12 mouse cellular contexts compared by ENCODE assay signal in the genomic region with DNA sequence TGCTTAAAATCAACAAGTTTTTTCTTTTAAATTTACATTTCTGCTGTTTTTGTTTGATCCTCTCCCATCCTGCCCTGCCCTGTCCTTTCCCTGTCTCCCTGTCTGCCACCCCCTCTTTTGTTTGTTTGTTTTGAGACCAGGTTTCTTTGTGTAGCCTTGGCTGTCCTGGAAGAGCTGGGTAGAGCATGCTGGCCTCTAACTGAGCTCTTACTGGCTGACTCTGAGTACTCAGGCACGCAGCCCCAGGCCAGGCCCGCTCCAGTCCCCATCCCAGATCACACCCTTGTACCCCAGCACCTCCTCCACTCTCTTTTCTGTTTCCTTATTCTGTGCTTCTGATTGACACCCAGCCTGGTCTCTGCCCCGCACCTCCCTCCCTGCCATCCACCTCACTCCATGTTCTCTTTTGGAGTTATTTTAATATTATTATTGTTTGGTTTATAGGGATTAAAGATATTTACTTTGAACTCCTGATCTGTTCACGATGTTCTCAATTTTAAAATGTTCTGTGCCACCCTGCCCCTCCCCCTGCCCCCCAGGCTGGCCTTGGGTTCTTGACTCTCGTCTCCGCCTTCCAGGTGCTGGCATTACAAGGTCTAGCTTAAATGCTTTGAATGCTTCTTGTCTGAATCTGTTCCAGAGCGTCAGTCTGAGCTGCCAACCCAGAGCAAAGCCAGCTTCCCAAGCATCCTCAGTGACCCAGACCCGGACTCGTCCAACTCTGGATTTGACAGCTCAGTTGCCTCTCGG. TPM values are rescaled to one million over a fixed set of nuclear protein-coding genes. Genes with fewer than 3 reads are reported as not detected.
DNase-seq lines count a peak whose midpoint lies in the region; ATAC-seq and TF ChIP-seq lines count a peak whose summit lies in the region.
"Had no signal": no experiment of that assay in that cellular context is flagged by ENCODE, and none has a peak within 500 bp of the region (broad histone marks: within the 10 kb centered on the region; RNA-seq: fewer than 3 reads in every experiment).

No protein-coding gene starts in this region.

- H3K4me1 ChIP-seq in heart, embryonic 10.5 days = peaks cover 11% of the 10 kb centered on the region
- H3K4me1 ChIP-seq in liver, embryonic 11.5 days (replicated peaks; ENCODE audit: control insufficient read depth, insufficient read depth, low read length) = peaks cover 6% of the 10 kb centered on the region; the same call in 1 of the 2 replicates
- peaks cover 24% of the 10 kb centered on the region for H3K4me1 ChIP-seq in embryonic facial prominence, embryonic 10.5 days
- H3K4me1 ChIP-seq in liver, postnatal 0 days (ENCODE audit: insufficient read depth) = peaks cover 16% of the 10 kb centered on the region

- H3K9me3 ChIP-seq in heart, embryonic 10.5 days = peaks cover 7% of the 10 kb centered on the region; the same call in 1 of the 2 replicates
- H3K9me3 ChIP-seq in liver, embryonic 11.5 days (ENCODE audit: control insufficient read depth, low read length) = peaks cover 6% of the 10 kb centered on the region
- H3K9me3 ChIP-seq in embryonic facial prominence, embryonic 10.5 days = peaks cover 10% of the 10 kb centered on the region; the same call in 1 of the 2 replicates
- H3K9me3 ChIP-seq in liver, postnatal 0 days (ENCODE audit: low read length) = no peaks in the 10 kb centered on the region; the same call in 1 of the 2 replicates

- H3K27ac ChIP-seq in heart, embryonic 10.5 days = no peak overlapping the region
- no peak overlapping the region for H3K27ac ChIP-seq in liver, embryonic 11.5 days (ENCODE audit: low read depth, low read length)
- H3K27ac ChIP-seq in embryonic facial prominence, embryonic 10.5 days (replicated peaks) = no peak overlapping the region
- no peak overlapping the region for H3K27ac ChIP-seq in liver, postnatal 0 days (ENCODE audit: low read depth)
- H3K27ac ChIP-seq: limb, embryonic 15.5 days had no signal

- no peak overlapping the region for H3K9ac ChIP-seq in liver, embryonic 11.5 days (ENCODE audit: low read depth, low read length)
- 0 out of 2 replicates have a peak overlapping the region, but pooled peaks have one; percentile 30 for H3K9ac ChIP-seq in liver, postnatal 0 days (replicated peaks)
- H3K9ac ChIP-seq: limb, embryonic 15.5 days had no signal

- WGBS in heart, embryonic 10.5 days = 83% methylated on average over 10 of the region's 10 CpGs
- 83% methylated on average over 10 of the region's 10 CpGs for WGBS in liver, embryonic 11.5 days
- WGBS in embryonic facial prominence, embryonic 10.5 days = 91% methylated on average over 10 of the region's 10 CpGs
- 84% methylated on average over 10 of the region's 10 CpGs for WGBS in liver, postnatal 0 days (ENCODE audit: insufficient replicate concordance)

- TF ChIP-seq EP300 in liver, postnatal 0 days (IDR thresholded peaks at IDR 0.05; ENCODE audit: low read depth) = no peak

- no peak overlapping the region for H3K4me3 ChIP-seq in heart, embryonic 10.5 days
- no peak overlapping the region for H3K4me3 ChIP-seq in liver, embryonic 11.5 days (ENCODE audit: low read depth, low read length)
- H3K4me3 ChIP-seq in embryonic facial prominence, embryonic 10.5 days = peak overlapping the region; percentile 23; the same call in 1 of the 2 replicates
- no peak overlapping the region for H3K4me3 ChIP-seq in liver, postnatal 0 days (ENCODE audit: low read depth, low read length)
- H3K4me3 ChIP-seq: limb, embryonic 15.5 days had no signal

- TF ChIP-seq CTCF in liver, postnatal 0 days (IDR thresholded peaks at IDR 0.05; ENCODE audit: low read depth) = no peak

- H3K4me2 ChIP-seq in liver, embryonic 11.5 days = peak overlapping the region; percentile 31; the same call in 1 of the 2 replicates
- H3K4me2 ChIP-seq in liver, postnatal 0 days (ENCODE audit: low read depth, low read length) = no peak overlapping the region
- H3K4me2 ChIP-seq: limb, embryonic 15.5 days had no signal

- DNase-seq in heart, embryonic 10.5 days (ENCODE audit: low spot score) = peak; percentile 66
- no peak for DNase-seq in heart, adult 9 months (ENCODE audit: low spot score in 2 of 2)
- DNase-seq in liver, embryonic 11.5 days (ENCODE audit: low spot score) = no peak
- DNase-seq in liver = no peak
- DNase-seq in embryonic facial prominence, embryonic 10.5 days (ENCODE audit: low spot score) = no peak
- DNase-seq in liver, postnatal 0 days = no peak
- DNase-seq in layer of hippocampus, adult 9-11 months = no peak
- DNase-seq in frontal cortex, adult 2 months (ENCODE audit: extremely low spot score in 1 of 2, low spot score in 1 of 2) = no peak
- DNase-seq: heart, postnatal 10 days; spleen, adult 18-20 months; thymus, adult 18-20 months had no signal

- peaks cover 51% of the 10 kb centered on the region for H3K36me3 ChIP-seq in heart, embryonic 10.5 days
- H3K36me3 ChIP-seq in liver, embryonic 11.5 days (ENCODE audit: control insufficient read depth, insufficient read depth, low read length) = peaks cover 36% of the 10 kb centered on the region
- H3K36me3 ChIP-seq in embryonic facial prominence, embryonic 10.5 days (replicated peaks) = peaks cover 55% of the 10 kb centered on the region
- H3K36me3 ChIP-seq in liver, postnatal 0 days (replicated peaks; ENCODE audit: insufficient read depth, low read length) = peaks cover 37% of the 10 kb centered on the region

- no peaks in the 10 kb centered on the region for H3K27me3 ChIP-seq in heart, embryonic 10.5 days (ENCODE audit: insufficient read depth, poor library complexity, severe bottlenecking)
- H3K27me3 ChIP-seq in liver, embryonic 11.5 days (replicated peaks; ENCODE audit: control insufficient read depth, insufficient read depth, low read length) = no peaks in the 10 kb centered on the region
- H3K27me3 ChIP-seq in embryonic facial prominence, embryonic 10.5 days (replicated peaks; ENCODE audit: low read depth, poor library complexity, severe bottlenecking) = no peaks in the 10 kb centered on the region
- no peaks in the 10 kb centered on the region for H3K27me3 ChIP-seq in liver, postnatal 0 days (ENCODE audit: insufficient read depth, low read length)
- H3K27me3 ChIP-seq: limb, embryonic 15.5 days had no signal

- no peak for ATAC-seq in liver, embryonic 11.5 days (replicated peaks; ENCODE audit: low FRiP score)
- no peak for ATAC-seq in liver, postnatal 0 days

RNA-seq across cellular contexts. Expression of gene Cnot11, which starts 3.0 kb away (rescaled TPM):
- polyA plus RNA-seq in heart, embryonic 10.5 days (2016; fragmentation: Nextera tagmentation; extraction: Ambion mirVana) = 20.1 and 27.7 TPM in 2 replicates
- polyA plus RNA-seq in liver, embryonic 11.5 days (2014; fragmentation: Nextera tagmentation; extraction: Ambion mirVana) = 24.3 and 26.3 TPM in 2 replicates
- 23.2 and 25.3 TPM in 2 replicates for polyA plus RNA-seq in embryonic facial prominence, embryonic 10.5 days (2016; fragmentation: Nextera tagmentation; extraction: Ambion mirVana)
- 5.9 and 7.7 TPM in 2 replicates for polyA plus RNA-seq in liver, postnatal 0 days (2015; fragmentation: Nextera tagmentation; extraction: Ambion mirVana)
- 19.4 and 19.9 TPM in 2 replicates for polyA plus RNA-seq in frontal cortex, adult 2 months (2012; rRNA removed)

RNA-seq across cellular contexts. Expression of gene Rnf149, which starts 39.4 kb away (rescaled TPM):
- 17.1 and 26.0 TPM in 2 replicates for polyA plus RNA-seq in heart, embryonic 10.5 days (2016; fragmentation: Nextera tagmentation; extraction: Ambion mirVana)
- 27.5 and 29.6 TPM in 2 replicates for polyA plus RNA-seq in liver, embryonic 11.5 days (2014; fragmentation: Nextera tagmentation; extraction: Ambion mirVana)
- polyA plus RNA-seq in embryonic facial prominence, embryonic 10.5 days (2016; fragmentation: Nextera tagmentation; extraction: Ambion mirVana) = 23.1 and 23.4 TPM in 2 replicates
- 25.9 and 26.9 TPM in 2 replicates for polyA plus RNA-seq in liver, postnatal 0 days (2015; fragmentation: Nextera tagmentation; extraction: Ambion mirVana)
- 25.7 and 29.3 TPM in 2 replicates for polyA plus RNA-seq in frontal cortex, adult 2 months (2012; rRNA removed)

RNA-seq across cellular contexts. Expression of gene Tbc1d8, which starts 59.3 kb away (rescaled TPM):
- polyA plus RNA-seq in heart, embryonic 10.5 days (2016; fragmentation: Nextera tagmentation; extraction: Ambion mirVana) = 7.5 and 11.6 TPM in 2 replicates
- 6.7 and 9.3 TPM in 2 replicates for polyA plus RNA-seq in liver, embryonic 11.5 days (2014; fragmentation: Nextera tagmentation; extraction: Ambion mirVana)
- 5.2 and 5.3 TPM in 2 replicates for polyA plus RNA-seq in embryonic facial prominence, embryonic 10.5 days (2016; fragmentation: Nextera tagmentation; extraction: Ambion mirVana)
- 7.2 and 8.8 TPM in 2 replicates for polyA plus RNA-seq in liver, postnatal 0 days (2015; fragmentation: Nextera tagmentation; extraction: Ambion mirVana)
- polyA plus RNA-seq in frontal cortex, adult 2 months (2012; rRNA removed) = 20.7 and 20.9 TPM in 2 replicates
